In genomic region chr3:85164931-85165330, GRCm38 (mm10) we compare ENCODE assay signal across 20 mouse cellular contexts.
"Had no signal": no experiment of that assay in that cellular context is flagged by ENCODE, and none has a peak within 500 bp of the region (broad histone marks: within the 10 kb centered on the region; RNA-seq: fewer than 3 reads in every experiment).

No protein-coding gene starts in this region.

- ATAC-seq: liver, postnatal 0 days; lung, postnatal 0 days; midbrain, embryonic 15.5 days had no signal

- H3K27me3 ChIP-seq: kidney, embryonic 15.5 days; limb, embryonic 12.5 days; limb, embryonic 15.5 days; midbrain, embryonic 12.5 days; midbrain, embryonic 15.5 days; neural tube, embryonic 12.5 days had no signal

- H3K4me1 ChIP-seq: kidney, embryonic 15.5 days; limb, embryonic 12.5 days; limb, embryonic 15.5 days; midbrain, embryonic 12.5 days; neural tube, embryonic 12.5 days had no signal

- H3K9ac ChIP-seq: kidney, embryonic 15.5 days; limb, embryonic 12.5 days; limb, embryonic 15.5 days; liver, embryonic 14.5 days; liver, postnatal 0 days; lung, embryonic 14.5 days; midbrain, embryonic 12.5 days; midbrain, embryonic 15.5 days; neural tube, embryonic 12.5 days had no signal

- H3K4me2 ChIP-seq: kidney, embryonic 15.5 days; limb, embryonic 12.5 days; limb, embryonic 15.5 days; liver, embryonic 11.5 days; lung, embryonic 14.5 days; midbrain, embryonic 12.5 days; midbrain, embryonic 15.5 days; neural tube, embryonic 12.5 days had no signal

- DNase-seq: kidney, adult 11 months; kidney, adult 8-10 months; kidney, postnatal 10 days; kidney, postnatal 36 days; left cerebral cortex, postnatal 4 days; liver, postnatal 0 days; lung, embryonic 14.5 days; thymus, adult 18-20 months; thymus, postnatal 36 days had no signal

- H3K27ac ChIP-seq: kidney, embryonic 15.5 days; limb, embryonic 12.5 days; limb, embryonic 15.5 days; liver, embryonic 14.5 days; macrophage; midbrain, embryonic 12.5 days; midbrain, embryonic 15.5 days; neural tube, embryonic 12.5 days; stomach, postnatal 0 days had no signal

- H3K36me3 ChIP-seq: kidney, embryonic 15.5 days; limb, embryonic 12.5 days; limb, embryonic 15.5 days; midbrain, embryonic 12.5 days; midbrain, embryonic 15.5 days; neural tube, embryonic 12.5 days had no signal

- H3K9me3 ChIP-seq: kidney, embryonic 15.5 days; limb, embryonic 12.5 days; limb, embryonic 15.5 days; midbrain, embryonic 12.5 days; midbrain, embryonic 15.5 days; neural tube, embryonic 12.5 days had no signal

- H3K4me3 ChIP-seq: kidney, embryonic 15.5 days; limb, embryonic 12.5 days; limb, embryonic 15.5 days; midbrain, embryonic 12.5 days; midbrain, embryonic 15.5 days; neural tube, embryonic 12.5 days had no signal
